Mouse (Mus musculus): ENCODE results near the gene Disp1.

Gene Disp1

DNA sequence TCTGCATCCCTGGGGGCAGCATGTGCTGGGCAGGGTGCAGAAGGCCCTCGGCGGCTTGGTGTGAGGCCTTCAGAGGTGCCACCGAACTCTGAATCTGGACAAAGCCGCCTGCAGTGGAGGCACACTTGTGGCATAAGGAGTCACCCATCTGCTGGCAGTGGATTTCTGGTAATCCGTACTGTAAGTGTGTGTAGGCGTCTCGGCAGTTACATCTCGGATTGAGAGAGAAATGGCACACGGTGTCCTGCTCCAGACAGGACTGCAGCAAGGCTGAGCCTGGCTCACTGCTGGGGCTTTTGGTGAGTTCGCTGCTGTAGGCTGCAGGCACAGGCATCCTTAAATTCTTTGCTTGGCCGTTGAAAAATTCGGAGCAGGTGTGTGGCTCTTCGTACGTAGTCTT lies 134.5 kb downstream of the Disp1 start:
- WGBS: 73% methylated on average over 14 of the region's 14 CpGs

DNA sequence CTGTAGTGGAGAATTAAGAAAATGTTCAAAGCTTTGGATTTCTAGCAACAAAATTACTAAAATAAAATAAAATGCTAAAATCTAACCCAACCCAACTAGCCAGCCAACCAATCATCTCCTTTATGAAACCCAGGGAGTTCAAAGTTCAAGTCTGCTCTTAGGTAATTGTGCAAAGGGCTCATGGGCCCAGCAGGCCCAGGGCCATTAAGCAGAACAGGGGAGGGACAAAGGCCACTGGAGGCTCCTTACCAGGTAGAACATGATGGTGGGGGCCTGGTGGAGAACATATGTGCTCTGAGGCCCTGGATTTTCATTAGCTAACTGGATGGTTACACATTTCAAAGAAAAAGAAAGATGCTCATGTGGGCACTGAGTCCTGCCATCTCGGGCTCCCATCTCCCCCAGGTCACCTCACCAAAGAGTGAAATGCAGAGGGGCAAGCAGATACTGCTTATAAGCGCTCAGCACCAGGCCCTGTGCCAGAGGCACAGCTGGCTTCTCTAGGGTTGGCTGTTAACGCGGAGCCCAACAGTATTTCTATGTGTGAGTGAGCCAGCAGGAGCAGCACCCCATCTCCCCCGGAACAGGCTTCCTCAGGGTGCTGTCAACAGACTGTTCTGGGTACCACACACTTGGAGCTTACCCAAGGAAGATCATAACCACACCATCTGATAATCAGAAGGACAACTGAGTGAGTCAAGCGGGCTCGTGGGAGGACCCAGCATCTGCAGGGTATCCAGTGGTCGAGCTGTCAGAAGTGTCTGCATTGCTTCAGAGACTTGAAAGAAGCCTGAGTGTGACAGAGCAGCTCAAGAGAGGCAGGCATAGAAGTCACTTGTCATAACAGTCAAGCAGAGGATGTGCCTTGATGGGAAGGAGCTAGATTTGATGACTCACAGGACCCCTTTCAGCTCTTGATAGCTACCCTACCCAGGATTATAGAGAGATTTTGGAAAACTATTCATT lies 137.0 kb downstream of the Disp1 start:
- 45% methylated on average over 8 of the region's 8 CpGs for WGBS

DNA sequence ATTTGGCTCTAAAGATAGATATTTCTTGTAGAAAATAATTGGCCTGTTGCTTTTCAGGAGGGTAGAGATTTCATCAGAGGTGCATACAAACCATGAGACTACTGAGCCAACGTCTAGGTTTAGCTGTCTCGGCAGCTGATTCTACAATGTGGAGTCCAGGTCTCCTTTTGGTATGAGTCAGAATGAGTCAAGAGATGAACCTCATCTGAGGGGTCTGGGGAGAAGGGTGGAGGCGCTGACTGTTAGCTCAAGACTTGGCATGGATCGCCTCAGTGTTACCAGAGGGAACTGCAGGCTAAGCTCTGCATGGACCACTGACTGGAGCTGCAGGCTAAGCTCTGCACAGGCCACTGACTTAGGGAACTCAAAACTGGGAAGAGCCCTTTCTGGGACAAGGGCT lies 138.9 kb downstream of the Disp1 start:
- 80% methylated on average over 4 of the region's 4 CpGs for WGBS

DNA sequence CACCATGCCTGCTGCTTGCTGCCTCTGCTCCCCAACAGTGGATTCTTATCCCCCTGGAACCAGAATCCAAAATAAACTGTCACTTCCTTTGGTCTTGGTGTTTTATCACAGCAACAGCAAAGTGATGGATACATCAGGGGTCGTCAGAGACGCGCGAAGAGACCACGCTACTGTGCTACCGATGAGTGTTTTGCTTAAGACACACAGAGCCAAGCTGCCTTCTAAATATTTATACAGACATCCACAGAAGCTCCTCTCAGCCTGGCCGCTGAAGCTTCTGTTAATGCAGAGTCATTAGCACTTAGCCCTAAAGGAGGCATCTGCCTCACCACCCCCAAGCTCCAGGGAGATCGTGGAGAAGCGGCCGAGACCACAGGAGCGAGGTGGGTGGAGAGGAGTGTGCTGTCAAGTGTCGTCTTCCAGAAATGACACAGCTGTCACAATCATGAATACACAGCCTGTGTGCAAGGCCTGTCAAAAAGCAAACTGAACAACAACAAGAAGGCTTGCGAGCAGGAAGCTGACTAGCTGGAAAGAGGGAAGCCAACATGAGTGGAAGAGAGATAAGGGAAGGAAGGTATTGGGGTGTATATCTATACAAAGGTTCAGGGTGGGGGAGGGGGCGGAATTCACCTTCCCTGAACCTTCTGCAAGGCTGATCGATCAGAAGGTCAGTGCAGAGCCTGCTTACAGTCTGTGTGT lies 146.1 kb downstream of the Disp1 start:
- 53% methylated on average over 15 of the region's 15 CpGs for WGBS

DNA sequence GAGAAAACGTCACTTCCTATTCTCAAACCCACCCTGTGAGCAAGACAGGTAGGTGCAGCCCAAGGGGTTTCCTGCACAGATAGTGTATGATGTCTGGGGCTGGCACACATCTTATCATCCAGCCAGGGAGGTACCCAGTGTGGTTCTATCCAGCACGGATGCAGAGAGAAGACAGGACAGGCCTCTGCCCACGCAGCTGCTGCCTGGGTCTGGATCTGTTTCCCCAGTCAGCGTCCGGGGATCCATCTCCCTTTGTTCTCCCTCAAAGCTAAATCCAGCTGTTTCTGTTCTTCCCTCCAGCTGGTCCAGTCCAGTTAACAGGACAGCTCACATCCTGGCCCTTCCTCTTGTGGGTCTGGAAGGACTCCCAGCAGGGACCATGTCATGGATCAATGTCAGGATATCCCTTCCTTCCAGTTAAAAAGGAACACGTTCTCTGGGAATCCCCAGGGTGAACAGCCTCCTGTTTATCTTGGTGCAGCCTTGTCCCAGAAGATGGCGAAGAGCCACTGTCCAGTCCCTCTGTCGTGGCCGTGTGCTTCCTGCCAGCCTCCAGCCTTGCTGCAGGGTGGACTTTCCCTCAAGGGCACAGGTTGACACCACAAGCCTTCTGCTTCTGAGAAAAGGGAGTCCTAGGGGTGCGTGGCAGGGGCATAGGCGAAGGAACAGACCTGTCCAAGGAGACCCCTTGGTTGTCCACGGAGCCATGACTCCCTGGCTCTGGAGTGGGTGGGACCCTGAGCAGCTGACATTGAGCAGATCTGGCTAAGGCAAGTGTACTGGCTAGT lies 148.9 kb downstream of the Disp1 start:
- 72% methylated on average over 12 of the region's 12 CpGs for WGBS

DNA sequence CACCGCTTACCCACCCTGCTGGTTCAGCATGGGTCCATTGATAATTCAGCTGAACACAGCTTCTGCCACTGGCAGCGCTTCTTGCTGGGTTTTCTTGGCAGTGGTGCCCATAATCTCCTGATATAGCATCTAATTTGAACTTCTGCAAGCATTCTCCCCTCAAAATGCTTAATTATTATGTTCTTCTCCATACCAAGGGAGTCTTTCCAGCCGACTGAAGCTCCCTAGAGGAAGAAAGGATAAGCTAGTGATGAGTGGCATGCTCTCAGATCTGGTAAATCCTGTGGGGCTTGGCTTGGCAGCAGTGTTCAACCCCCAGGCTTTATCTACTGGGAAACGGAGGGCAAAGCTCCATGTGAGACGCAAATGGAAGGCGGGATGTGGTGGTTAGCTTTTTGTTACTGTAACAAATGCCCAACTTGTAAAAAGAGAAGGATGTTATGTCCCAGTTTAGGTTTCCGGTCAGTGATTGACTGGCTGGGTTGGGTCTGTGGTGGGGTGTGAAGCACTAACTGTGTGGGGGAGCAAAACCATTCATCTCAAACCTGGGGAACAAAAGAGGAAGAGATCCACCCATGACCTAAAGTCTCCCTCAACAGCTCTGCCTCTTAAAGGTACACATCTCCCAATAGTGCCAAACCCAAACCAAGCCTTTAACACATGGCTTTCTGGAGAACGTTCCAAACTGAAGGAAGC lies 151.2 kb downstream of the Disp1 start:
- 81% methylated on average over 8 of the region's 8 CpGs for WGBS

DNA sequence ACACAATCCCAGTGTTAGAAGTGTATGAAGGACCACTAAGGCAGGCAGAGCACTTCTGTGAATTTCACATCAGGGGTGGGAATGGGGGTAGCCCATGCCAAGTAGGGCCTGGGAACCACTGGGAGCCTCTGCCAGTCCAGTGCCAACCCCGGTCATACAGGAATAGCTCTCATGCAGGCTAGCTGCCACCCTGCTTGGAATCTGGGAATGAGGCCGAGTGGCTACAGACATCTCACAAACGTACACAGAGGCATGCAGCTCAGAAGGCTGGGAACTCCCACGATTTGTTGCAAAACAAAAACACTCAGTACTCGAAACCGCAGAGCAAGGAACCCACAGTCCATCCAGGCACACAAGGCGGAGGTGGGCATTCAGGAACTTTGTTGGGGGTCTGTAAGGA lies 153.5 kb downstream of the Disp1 start:
- 50% methylated on average over 7 of the region's 7 CpGs for WGBS

DNA sequence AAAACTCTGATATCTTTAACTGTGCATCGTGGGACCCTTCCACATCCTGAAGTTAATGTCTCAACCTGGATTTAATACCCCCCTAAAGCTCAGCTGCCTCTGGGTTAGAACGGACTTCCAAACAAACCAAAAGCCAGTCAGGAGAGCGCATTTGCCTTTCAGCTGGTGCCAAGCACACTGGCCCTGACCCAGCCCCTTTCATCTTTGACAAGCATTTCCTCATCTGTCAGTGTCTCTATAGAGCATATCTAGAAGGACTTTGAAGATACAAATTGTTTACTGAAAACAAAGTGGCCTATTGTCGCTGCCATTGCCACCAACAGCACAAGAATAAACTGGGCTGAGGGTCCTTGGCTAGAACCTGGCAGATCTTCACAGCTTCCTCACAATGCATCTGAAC lies 154.3 kb downstream of the Disp1 start:
- 56% methylated on average over 4 of the region's 4 CpGs for WGBS

DNA sequence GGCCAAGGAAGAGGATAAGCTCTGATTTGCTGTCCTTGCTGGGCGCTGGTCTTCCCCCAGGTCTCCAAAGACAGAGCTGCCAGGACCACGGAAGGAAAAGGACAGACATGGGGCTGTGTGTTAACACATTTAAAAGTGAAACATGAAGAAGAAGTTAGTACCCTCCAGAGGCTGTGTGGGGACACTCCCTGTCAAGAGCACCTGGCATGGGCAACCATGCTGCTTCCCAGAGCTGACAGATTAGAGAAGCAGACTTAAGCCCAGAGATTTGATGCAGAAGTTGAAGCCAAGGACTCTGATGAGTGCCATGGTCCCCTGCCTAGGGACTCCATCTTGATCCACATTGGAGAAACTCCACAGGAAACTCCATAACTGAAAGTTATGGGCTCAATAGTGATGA lies 160.7 kb downstream of the Disp1 start:
- 88% methylated on average over 2 of the region's 2 CpGs for WGBS

DNA sequence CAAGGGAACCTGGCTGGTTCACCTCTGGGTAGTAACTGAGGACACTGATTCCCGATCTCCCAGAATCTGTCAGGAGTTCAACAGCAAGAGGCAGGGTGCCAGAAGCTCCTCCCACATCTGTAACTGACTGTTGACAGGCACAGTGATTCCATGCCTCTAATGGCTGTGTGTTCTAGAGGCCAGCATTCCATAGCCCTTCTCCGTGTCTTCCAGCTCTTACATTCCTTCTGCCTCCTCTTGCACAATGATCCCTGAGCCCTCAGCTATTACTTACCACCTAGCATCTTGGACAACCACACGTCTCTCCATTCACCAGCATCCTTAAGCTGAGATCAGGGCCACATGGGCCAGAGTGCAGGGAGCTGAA lies 165.1 kb downstream of the Disp1 start:
- WGBS: 78% methylated on average over 3 of the region's 3 CpGs

DNA sequence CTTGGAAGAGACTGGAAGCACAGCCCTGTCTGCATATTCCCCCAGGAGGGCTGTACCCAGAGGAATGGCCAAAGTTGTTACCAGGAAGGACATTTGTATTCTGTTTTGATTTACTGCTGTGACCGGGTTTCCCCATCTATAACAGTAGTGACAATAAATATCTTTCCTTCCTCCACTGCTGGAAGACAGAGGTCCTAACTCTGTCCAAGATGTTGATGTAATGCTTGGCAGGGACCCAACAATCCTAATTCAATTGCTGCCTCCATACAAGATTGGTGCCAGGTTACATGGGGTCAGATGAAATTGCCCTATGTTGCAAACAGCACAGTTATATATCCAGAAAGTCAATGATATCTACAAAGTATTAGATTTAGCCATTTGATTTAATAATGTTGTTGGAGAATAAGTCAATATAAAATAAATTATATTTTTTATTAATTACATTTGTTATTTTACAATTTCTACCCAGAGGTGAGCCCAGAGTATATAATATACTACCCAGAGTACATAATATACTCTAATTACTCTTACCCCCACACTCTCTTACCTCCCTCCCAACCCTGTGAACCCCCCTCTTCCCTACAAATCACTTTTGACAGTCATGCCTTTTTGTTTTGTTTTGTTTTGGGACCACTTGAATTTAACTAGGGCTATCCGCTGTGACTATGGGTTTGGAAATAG lies 165.6 kb downstream of the Disp1 start:
- 74% methylated on average over 2 of the region's 2 CpGs for WGBS

DNA sequence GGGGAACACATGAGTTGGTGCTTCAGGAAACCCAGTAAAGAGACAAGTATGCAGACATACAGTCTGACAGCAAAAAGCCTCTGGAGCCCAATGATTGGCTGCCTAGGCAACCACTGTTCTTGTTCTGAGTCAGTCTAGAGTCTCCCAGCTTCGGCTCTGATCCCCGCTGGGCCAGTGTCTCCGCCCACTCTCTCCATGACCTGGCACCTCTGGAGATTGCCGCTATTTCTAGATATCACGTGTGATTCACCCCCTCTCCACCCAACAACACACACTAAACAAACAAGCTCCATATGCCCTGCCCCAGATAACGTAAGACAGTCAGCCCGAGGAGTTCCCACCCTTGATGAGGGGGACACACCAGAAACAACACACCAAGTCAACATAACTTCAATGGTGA lies 168.7 kb downstream of the Disp1 start:
- WGBS: 81% methylated on average over 7 of the region's 7 CpGs

DNA sequence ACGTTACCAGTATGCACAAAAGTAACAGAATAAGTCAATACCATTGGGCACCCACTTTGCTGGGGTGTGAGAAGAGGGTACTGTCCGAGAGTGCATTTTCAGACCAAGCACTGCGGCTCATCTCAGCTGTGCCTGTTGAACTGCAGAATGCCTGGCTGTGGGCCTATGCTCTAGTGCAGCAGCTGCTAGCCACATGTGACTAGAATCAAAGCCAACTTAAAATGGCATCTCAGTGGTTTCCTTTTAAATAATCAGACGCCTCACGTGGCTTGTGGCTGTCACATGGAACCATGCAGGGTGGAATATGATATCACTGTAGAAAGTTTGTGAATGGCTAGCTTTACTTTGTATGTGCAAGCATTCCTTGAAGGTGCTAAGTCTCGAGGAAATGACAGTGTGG lies 172.0 kb downstream of the Disp1 start:
- WGBS: 55% methylated on average over 6 of the region's 6 CpGs

DNA sequence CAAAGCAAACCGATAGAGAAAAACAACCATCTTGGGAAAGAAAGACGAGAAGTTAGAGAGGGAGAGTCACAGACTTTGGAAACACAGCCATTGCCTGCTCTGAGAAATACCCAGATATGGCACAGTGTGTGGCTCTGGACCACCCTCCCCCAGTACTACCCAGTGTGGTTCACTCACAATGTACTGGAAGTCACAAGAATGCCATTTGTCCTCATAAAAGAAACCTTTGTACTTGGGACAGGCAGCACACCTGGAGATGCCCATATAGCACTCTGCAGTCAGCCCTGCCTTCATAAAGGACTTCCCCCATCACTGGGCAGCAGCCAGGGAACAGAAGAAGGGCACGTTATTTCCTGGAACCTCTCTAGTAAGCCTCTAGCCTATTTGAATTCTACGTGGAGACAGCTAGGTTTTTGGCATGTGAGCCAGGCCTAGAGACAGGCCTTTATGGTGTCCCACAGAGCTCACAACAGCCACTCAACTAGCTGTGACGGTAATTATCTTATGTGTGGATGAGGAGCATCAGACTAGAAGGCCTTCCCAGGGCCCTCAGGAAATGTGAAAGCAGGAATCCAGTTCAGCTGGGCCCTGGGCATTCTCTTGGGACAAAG lies 173.3 kb downstream of the Disp1 start:
- WGBS: 64% methylated on average over 5 of the region's 5 CpGs

DNA sequence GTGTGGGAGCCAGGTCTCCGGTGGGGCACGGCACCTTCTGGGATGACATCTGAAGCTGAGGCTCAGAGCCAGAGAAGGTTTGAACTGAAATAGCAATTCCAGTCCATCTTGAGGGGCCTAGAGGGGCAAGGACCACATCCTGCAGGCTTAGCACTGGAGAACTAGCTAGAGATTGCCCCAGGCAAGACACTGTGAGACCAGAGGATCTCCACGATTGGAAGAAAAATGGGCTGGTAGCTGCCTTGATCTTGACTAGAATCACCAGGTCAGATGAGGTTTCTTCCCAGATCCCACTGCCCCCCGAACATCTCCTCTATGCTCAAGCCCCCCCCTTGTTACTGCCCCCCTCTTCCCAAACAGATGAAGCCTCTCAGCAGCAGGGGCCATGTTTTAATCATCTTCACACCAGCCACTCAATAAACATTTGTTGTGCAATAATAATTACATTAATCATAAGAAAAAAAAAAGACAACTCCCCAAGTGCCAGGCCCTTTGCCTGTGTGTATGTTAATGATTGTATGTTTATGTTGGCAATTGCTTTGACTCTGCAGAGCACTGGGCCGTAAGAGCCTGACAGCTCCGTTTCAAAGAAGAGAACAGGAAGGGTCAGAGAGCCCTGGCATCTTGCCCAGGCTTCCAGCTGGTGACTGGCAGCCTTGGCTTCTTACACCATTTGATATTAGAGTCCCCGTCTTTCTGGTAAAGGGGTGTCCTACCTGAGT lies 174.0 kb downstream of the Disp1 start:
- WGBS: 60% methylated on average over 7 of the region's 7 CpGs

DNA sequence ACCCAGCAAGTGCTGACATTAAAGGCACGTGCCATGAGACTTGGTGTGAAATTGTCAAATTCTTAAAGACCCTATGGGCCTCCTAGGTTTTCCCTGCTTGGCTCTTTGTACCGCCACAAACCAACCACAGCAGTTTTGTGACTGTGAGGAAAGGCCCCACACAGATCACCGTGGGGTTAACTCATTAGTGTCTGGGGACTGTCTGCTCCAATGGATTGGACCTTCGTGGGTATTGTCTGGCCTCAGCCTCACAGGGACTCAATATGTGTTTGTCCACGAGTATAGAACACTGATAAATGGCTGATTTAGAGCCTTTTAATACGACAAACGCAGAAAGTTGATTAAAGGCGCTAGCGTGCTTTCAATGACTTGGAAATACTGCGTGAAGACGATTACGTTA lies 175.2 kb downstream of the Disp1 start:
- 80% methylated on average over 12 of the region's 12 CpGs for WGBS

DNA sequence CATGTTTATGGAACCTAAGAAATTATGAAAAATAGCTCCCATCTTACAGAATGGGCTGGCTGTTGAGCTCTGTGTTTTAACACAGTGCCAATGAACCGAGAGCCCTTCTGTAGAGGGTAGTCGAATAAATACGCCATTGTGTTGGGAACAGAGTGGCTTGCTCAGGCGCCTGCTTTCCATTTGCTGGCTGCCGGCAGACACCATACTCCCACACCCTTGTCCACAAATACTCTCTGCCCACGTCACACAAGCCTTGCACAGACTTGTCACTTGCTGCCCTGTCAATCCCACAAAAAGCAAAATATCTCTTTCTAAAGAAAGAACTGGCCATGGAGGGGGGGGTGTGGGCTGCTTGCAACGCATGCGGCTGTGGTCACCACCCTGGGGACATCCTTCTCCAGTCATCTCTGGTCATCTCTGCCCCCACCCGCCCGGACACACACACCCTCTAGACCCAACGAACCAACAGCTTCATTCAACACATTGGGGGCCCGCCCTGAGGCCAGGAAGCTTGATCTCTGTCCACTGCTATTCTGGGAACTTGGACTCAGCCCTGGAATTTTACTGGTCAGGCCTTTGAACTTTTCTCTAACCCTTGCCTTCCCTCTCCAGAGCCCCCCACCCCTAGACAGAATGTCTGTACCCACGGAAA lies 178.0 kb downstream of the Disp1 start:
- WGBS: 38% methylated on average over 13 of the region's 13 CpGs

DNA sequence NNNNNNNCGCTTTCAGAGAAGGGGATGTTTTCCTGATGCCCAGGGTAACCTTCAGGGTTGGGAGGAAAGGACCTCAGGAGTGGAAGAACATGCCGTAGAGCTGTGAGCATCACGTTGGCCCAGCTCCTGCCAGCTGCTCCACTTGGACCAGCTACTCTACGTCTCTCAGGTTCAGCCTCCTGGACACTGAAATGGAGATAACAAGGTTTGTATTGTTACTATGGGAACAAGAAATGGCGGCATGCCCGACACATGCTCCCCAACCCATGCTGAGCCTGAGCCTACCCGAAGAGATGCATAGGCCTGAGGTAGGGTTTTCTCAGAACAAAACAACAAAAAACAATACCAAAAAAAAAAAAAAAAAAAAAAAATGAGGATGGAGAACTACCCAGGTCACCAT lies 179.6 kb downstream of the Disp1 start:
- 45% methylated on average over 6 of the region's 7 CpGs for WGBS

DNA sequence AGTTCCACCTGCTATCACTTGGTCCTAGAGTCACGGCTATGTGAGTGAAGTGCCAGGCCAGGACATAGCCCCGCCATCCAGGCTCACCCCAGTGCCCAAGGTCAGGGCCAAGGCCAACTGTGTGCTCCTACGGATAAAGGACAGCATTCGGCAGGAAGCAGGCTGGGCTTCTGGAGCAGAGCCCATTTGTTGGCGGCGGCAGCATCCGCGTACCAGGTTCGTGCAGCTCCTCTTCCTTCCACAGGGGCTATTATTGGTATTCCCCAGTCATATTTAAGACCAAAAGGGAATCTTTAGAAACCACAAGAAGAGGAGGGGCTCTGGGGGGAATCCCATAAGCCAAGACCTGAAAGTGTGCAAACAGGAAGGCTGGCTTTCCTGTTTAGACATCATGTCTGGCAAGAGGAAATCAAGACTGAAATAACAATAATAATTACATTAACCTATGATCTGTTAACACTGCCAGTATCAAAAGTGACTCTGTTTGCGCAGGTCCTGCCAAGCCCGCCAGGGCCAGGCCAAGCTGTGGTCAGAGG lies 180.4 kb downstream of the Disp1 start:
- 55% methylated on average over 11 of the region's 11 CpGs for WGBS

All from cerebral cortex, adult 2 months (tissue).